Mouse (Mus musculus): ENCODE measurements around the gene Rpl37a.

DNA sequence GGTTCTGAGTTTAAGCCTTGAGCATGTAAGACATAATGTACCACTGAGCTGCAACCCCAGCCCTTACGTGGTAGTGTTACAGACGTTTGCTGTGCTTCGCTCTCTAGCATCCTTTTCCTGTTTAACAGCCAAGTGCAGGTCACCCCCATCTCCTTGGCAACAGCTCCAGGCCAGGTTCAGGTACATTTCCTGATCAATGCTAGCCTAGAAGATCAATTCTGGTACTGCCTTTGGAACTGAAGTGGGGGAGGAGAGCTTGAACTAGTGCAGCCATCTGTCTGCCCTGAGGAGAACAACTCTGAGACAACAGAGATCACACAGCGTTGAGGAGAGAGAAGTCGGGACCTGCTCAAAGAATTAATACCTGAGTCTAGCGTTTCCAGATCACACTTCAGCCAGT, 48.7 kb downstream of the Rpl37a start:
- TF ChIP-seq POLR2A (IDR thresholded peaks at IDR 0.05; ENCODE audit: extremely low read depth, insufficient read depth, low read length) (no peak), CTCF (IDR thresholded peaks at IDR 0.05; ENCODE audit: extremely low read depth, insufficient read depth, low read length) (no peak)
